ENCODE assay signal across 10 mouse cellular contexts in genomic region chr7:145102216-145102615, GRCm38 (mm10).
A peak's percentile ranks its signal among the peaks of the same experiment; 100 is the strongest.
DNase-seq lines count a peak whose midpoint lies in the region; ATAC-seq and TF ChIP-seq lines count a peak whose summit lies in the region.
"Had no signal": no experiment of that assay in that cellular context is flagged by ENCODE, and none has a peak within 500 bp of the region (broad histone marks: within the 10 kb centered on the region; RNA-seq: fewer than 3 reads in every experiment).

No protein-coding gene starts in this region.

- ATAC-seq in intestine, embryonic 14.5 days (replicated peaks; ENCODE audit: low FRiP score, low TSS enrichment, low read depth), result peak; percentile 56

- TF ChIP-seq CTCF in liver, adult 2 months (IDR thresholded peaks at IDR 0.05; ENCODE audit: low read depth, low read length), result no peak
- no peak for TF ChIP-seq CTCF in lung, adult 2 months (IDR thresholded peaks at IDR 0.05; ENCODE audit: insufficient read depth, low read length)

- H3K9ac ChIP-seq in liver, adult 2 months (ENCODE audit: low read depth, low read length), result no peak overlapping the region
- H3K9ac ChIP-seq in intestine, embryonic 14.5 days (ENCODE audit: low read length), result no peak overlapping the region
- H3K9ac ChIP-seq: hindbrain, embryonic 15.5 days; neural tube, embryonic 13.5 days had no signal

- TF ChIP-seq POLR2A in liver, adult 2 months (IDR thresholded peaks at IDR 0.05; ENCODE audit: extremely low read depth, insufficient read depth, low read length), result no peak
- no peak for TF ChIP-seq POLR2A in lung, adult 2 months (IDR thresholded peaks at IDR 0.05; ENCODE audit: borderline replicate concordance, extremely low read depth, low read depth, low read length)

- WGBS in liver, adult 2 months, result 51% methylated on average over 6 of the region's 6 CpGs
- WGBS in intestine, embryonic 14.5 days, result 42% methylated on average over 6 of the region's 6 CpGs
- 18% methylated on average over 6 of the region's 6 CpGs for WGBS in lung, adult 2 months

- H3K9me3 ChIP-seq in intestine, embryonic 14.5 days (ENCODE audit: control insufficient read depth, low read length), result no peaks in the 10 kb centered on the region
- H3K9me3 ChIP-seq: hindbrain, embryonic 15.5 days; neural tube, embryonic 13.5 days had no signal

- H3K27ac ChIP-seq in liver, adult 2 months (replicated peaks; ENCODE audit: insufficient read depth, low read depth, low read length), result no peak overlapping the region
- H3K27ac ChIP-seq in intestine, embryonic 14.5 days (ENCODE audit: low read depth), result 0 out of 2 replicates have a peak overlapping the region, but pooled peaks have one; percentile 11
- H3K27ac ChIP-seq: hindbrain, embryonic 15.5 days; neural tube, embryonic 13.5 days had no signal

- H3K27me3 ChIP-seq in liver, adult 2 months (ENCODE audit: control insufficient read depth, insufficient read depth, low read length), result no peaks in the 10 kb centered on the region
- H3K27me3 ChIP-seq in intestine, embryonic 14.5 days (replicated peaks; ENCODE audit: control insufficient read depth, insufficient read depth, low read length), result no peaks in the 10 kb centered on the region
- H3K27me3 ChIP-seq: hindbrain, embryonic 15.5 days; neural tube, embryonic 13.5 days had no signal

- H3K4me1 ChIP-seq in liver, adult 2 months (ENCODE audit: control insufficient read depth, insufficient read depth, low read length), result 0 out of 2 replicates have a peak, but pooled peaks cover 1% of the 10 kb centered on the region
- no peaks in the 10 kb centered on the region for H3K4me1 ChIP-seq in intestine, embryonic 14.5 days (replicated peaks; ENCODE audit: control insufficient read depth, insufficient read depth, low read length)
- peaks cover 4% of the 10 kb centered on the region; the same call in 1 of the 2 replicates for H3K4me1 ChIP-seq in lung, adult 2 months (ENCODE audit: control insufficient read depth, insufficient read depth, low read length)
- H3K4me1 ChIP-seq: neural tube, embryonic 13.5 days had no signal

- DNase-seq in adrenal gland, adult (ENCODE audit: inconsistent age in 2 of 2, low spot score in 1 of 2), result peak; percentile 47 to 70
- no peak for DNase-seq in adrenal gland, adult 18-20 months (ENCODE audit: low spot score in 2 of 2)
- DNase-seq in liver, adult 2 months (ENCODE audit: extremely low read depth, low read depth, low spot score), result peak; percentile 29
- no peak for DNase-seq in liver
- no peak for DNase-seq in intestine, embryonic 14.5 days (ENCODE audit: low spot score)
- peak; percentile 37 for DNase-seq in lung, adult 2 months
- DNase-seq in ovary, postnatal 14 days (ENCODE audit: low spot score), result no peak
- no peak for DNase-seq in B cell, adult 2 months

- H3K79me2 ChIP-seq in liver, adult 2 months (ENCODE audit: control insufficient read depth, insufficient read depth, low read length), result no peaks in the 10 kb centered on the region

- no peaks in the 10 kb centered on the region for H3K36me3 ChIP-seq in liver, adult 2 months (ENCODE audit: control insufficient read depth, insufficient read depth, low read length)
- H3K36me3 ChIP-seq in intestine, embryonic 14.5 days (ENCODE audit: control insufficient read depth, insufficient read depth, low read length), result no peaks in the 10 kb centered on the region
- H3K36me3 ChIP-seq: hindbrain, embryonic 15.5 days; neural tube, embryonic 13.5 days had no signal

- H3K4me2 ChIP-seq in intestine, embryonic 14.5 days (ENCODE audit: low read length), result no peak overlapping the region
- H3K4me2 ChIP-seq: hindbrain, embryonic 15.5 days; neural tube, embryonic 13.5 days had no signal

- H3K4me3 ChIP-seq in liver, adult 2 months (ENCODE audit: insufficient read depth, low read depth, low read length), result no peak overlapping the region
- H3K4me3 ChIP-seq in intestine, embryonic 14.5 days (ENCODE audit: low read depth, low read length), result no peak overlapping the region
- no peak overlapping the region for H3K4me3 ChIP-seq in lung, adult 2 months (replicated peaks; ENCODE audit: extremely low read depth, low read depth, low read length)
- H3K4me3 ChIP-seq: hindbrain, embryonic 15.5 days; neural tube, embryonic 13.5 days had no signal

Comparison
In these comparisons a context has a peak if more than half of its experiments do, and no peak if none do; other contexts are left out.
1. DNase-seq: peak in adrenal gland, adult (2 of 2), liver, adult 2 months (single experiment) and lung, adult 2 months (single experiment); none in adrenal gland, adult 18-20 months (0 of 2), liver (single experiment), intestine, embryonic 14.5 days (single experiment), ovary, postnatal 14 days (single experiment) and B cell, adult 2 months (0 of 2).